ENCODE assay signal across 7 mouse cellular contexts in the genomic region with DNA sequence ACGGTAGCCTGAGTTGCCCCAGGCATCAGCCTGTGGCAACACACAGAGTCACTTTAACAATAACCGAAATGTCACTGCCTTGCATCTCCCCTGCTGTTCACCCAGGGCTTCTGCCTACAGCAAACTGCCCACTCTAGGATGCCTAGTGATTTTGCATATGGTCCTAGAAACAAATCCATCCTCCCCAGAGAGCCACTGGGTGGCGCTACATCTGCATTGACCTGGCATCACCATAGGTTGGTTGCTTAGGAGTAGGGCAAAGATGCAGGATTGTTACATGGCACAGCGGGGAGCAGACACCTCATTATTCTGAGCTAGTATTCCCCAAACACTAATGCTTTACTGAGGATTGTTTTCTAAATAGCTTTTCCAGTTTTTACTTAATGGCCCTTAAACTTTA.
DNase-seq lines count a peak whose midpoint lies in the region; ATAC-seq and TF ChIP-seq lines count a peak whose summit lies in the region.

No protein-coding gene starts in this region.

- no peak overlapping the region for H3K9ac ChIP-seq in liver, adult 2 months (ENCODE audit: low read depth, low read length)
- H3K9ac ChIP-seq in liver, embryonic 12.5 days = no peak overlapping the region

- H3K27me3 ChIP-seq in liver, adult 2 months (ENCODE audit: control insufficient read depth, insufficient read depth, low read length) = no peaks in the 10 kb centered on the region
- H3K27me3 ChIP-seq in liver, embryonic 12.5 days (replicated peaks) = no peaks in the 10 kb centered on the region

- no peaks in the 10 kb centered on the region for H3K4me1 ChIP-seq in liver, adult 2 months (ENCODE audit: control insufficient read depth, insufficient read depth, low read length)
- H3K4me1 ChIP-seq in liver, embryonic 12.5 days = no peaks in the 10 kb centered on the region
- H3K4me1 ChIP-seq in bone marrow, adult 2 months (ENCODE audit: control insufficient read depth, insufficient read depth, low read length) = no peaks in the 10 kb centered on the region; the same call in 1 of the 2 replicates

- H3K9me3 ChIP-seq in liver, embryonic 12.5 days (replicated peaks) = no peaks in the 10 kb centered on the region

- no peak overlapping the region for H3K27ac ChIP-seq in liver, adult 2 months (replicated peaks; ENCODE audit: insufficient read depth, low read depth, low read length)
- H3K27ac ChIP-seq in liver, embryonic 12.5 days = no peak overlapping the region
- H3K27ac ChIP-seq in bone marrow, adult 2 months (ENCODE audit: control insufficient read depth, insufficient read depth, low read depth, low read length, poor library complexity) = no peak overlapping the region

- TF ChIP-seq CTCF in liver, adult 2 months (IDR thresholded peaks at IDR 0.05; ENCODE audit: low read depth, low read length) = peak; percentile 80
- TF ChIP-seq CTCF in bone marrow, adult 2 months (IDR thresholded peaks at IDR 0.05; ENCODE audit: control insufficient read depth, insufficient read depth, low read length) = peak; percentile 49; the same call in 1 of the 2 replicates

- no peaks in the 10 kb centered on the region for H3K36me3 ChIP-seq in liver, adult 2 months (ENCODE audit: control insufficient read depth, insufficient read depth, low read length)
- no peaks in the 10 kb centered on the region for H3K36me3 ChIP-seq in liver, embryonic 12.5 days

- peak; percentile 48 for DNase-seq in liver, adult 2 months (ENCODE audit: extremely low read depth, low read depth, low spot score)
- peak; percentile 48 for DNase-seq in MEL-GATA-1-ER (ENCODE audit: extremely low read depth, low read depth)
- DNase-seq in kidney, postnatal 4 days = peak; percentile 40 to 43
- DNase-seq in thymus, postnatal 14 days = peak; percentile 10

- no peak overlapping the region for H3K4me3 ChIP-seq in liver, adult 2 months (ENCODE audit: insufficient read depth, low read depth, low read length)
- no peak overlapping the region for H3K4me3 ChIP-seq in liver, embryonic 12.5 days
- no peak overlapping the region for H3K4me3 ChIP-seq in bone marrow, adult 2 months (replicated peaks; ENCODE audit: control insufficient read depth, low read depth, low read length)

- no peak for TF ChIP-seq POLR2A in liver, adult 2 months (IDR thresholded peaks at IDR 0.05; ENCODE audit: extremely low read depth, insufficient read depth, low read length)
- TF ChIP-seq POLR2A in bone marrow, adult 2 months (IDR thresholded peaks at IDR 0.05; ENCODE audit: borderline replicate concordance, control insufficient read depth, low read depth, low read length) = no peak

- ATAC-seq in liver, embryonic 12.5 days = no peak
- no peak for ATAC-seq in monocyte, adult 5-6 weeks (replicated peaks; ENCODE audit: insufficient number of reproducible peaks, low FRiP score, low TSS enrichment, poor library complexity, severe bottlenecking)

- WGBS in liver, adult 2 months = 68% methylated on average over 4 of the region's 4 CpGs
- WGBS in liver, embryonic 12.5 days (ENCODE audit: insufficient replicate concordance) = 65% methylated on average over 4 of the region's 4 CpGs
- WGBS in bone marrow, adult 2 months = 78% methylated on average over 4 of the region's 4 CpGs

- H3K79me2 ChIP-seq in liver, adult 2 months (ENCODE audit: control insufficient read depth, insufficient read depth, low read length) = no peaks in the 10 kb centered on the region

- no peak overlapping the region for H3K4me2 ChIP-seq in liver, embryonic 12.5 days
